Mouse (Mus musculus): Measurements from ENCODE around the gene Vps41.

- TF ChIP-seq CTCF (IDR thresholded peaks at IDR 0.05; ENCODE audit: insufficient read depth, low read depth, low read length) (no peak), POLR2A (IDR thresholded peaks at IDR 0.05; ENCODE audit: insufficient read depth, low read depth, low read length) (no peak)
Observed at GRCm38 (mm10) chr13:18827029-18827428, 109.9 kb downstream of the Vps41 start.
